Mouse (Mus musculus) cerebellum, adult 2 months (tissue): ENCODE measurements at regions not wholly inside any gene's neighbourhood (a gene's known extent, or its start where the extent isn't known, plus 50 kb on each side); places are given as distances from the start of the nearest gene placed in this dataset.

Experiments used
- CTCF ChIP-seq: fragments of 200-500 bp; IDR thresholded peaks from 2 replicates; pipeline ENCODE4 v1.5.1; 2011; ENCODE audit warnings: low read depth, mild to moderate bottlenecking, control low read depth, low read length, moderate library complexity, borderline replicate concordance; ENCODE audit not compliant: insufficient read depth
- POLR2A ChIP-seq: fragments of 200-500 bp; IDR thresholded peaks from 2 replicates; pipeline ENCODE4 v1.6.1; 2011; ENCODE audit warnings: low read length, control low read depth, borderline replicate concordance; ENCODE audit not compliant: insufficient read depth

GRCm38 (mm10) chr16:21320284-21320683 lies 102.6 kb upstream of the Vps8 start:
- TF ChIP-seq CTCF (no peak), POLR2A (no peak)
